Mouse (Mus musculus): ENCODE measurements around the gene Gtf2ird2.

DNA sequence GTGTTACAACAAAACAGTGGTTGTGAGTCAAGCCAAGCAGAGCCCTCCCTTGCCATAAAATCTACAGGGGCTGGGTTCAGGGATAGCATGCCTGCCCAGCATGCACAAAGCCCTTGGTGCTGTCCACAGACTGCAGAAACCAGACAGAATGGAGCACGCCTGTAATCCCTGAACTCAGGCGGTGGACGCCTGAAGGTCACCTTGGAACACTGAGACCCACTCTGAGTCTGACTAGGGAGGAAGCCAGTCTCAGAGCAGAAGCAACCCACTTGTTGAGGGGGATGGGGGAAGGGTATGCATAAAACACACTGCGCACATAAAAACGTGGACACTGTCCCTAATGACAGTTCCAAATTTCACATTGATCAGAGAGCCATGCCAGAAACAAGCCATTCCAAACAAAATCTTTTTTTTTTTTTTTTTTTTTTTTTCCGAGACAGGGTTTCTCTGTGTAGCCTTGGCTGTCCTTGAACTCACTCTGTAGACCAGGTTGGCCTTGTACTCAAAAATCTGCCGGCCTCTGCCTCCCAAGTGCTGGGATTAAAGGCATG lies 27.8 kb upstream of the Gtf2ird2 start:
- no peak for TF ChIP-seq GATA2 (IDR thresholded peaks at IDR 0.05; ENCODE audit: borderline replicate concordance, low read depth, low read length)
- TF ChIP-seq CTCF (IDR thresholded peaks at IDR 0.05; ENCODE audit: low read depth, low read length), result no peak
- no peak for TF ChIP-seq GATA1 (IDR thresholded peaks at IDR 0.05; ENCODE audit: borderline replicate concordance, low read length)
- TF ChIP-seq TAL1 (conservative IDR thresholded peaks at IDR 0.05; ENCODE audit: low read depth, low read length), result no peak
